Mouse (Mus musculus): ENCODE data around the gene Crybb3. TPM values are rescaled to one million over a fixed set of nuclear protein-coding genes. Genes with fewer than 3 reads are reported as not detected.

The Crybb3 gene
- total RNA-seq, 1 experiment from 2014 or later, result not detected

DNA sequence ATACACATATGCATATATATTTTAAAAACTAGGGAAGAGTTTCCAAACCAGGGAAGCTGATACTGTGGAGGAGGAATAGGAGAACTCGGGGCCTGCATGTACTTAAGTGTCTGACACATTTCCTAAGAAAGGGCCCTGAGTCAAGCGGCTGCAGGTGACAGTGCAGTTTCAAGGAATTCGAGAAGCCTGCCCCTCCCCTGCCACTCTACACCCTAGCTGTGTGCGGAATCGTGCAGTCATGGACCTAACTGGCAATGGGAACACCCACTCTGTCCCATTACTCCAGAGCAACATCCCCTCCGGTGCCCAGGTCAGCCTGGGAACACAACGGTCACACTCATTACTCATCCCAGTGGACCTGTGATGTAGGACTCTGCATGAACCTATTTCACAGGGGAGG lies 25.2 kb upstream of the Crybb3 start:
- ATAC-seq (replicated peaks; ENCODE audit: insufficient number of reproducible peaks, low FRiP score, low TSS enrichment, poor library complexity, severe bottlenecking), result no peak

DNA sequence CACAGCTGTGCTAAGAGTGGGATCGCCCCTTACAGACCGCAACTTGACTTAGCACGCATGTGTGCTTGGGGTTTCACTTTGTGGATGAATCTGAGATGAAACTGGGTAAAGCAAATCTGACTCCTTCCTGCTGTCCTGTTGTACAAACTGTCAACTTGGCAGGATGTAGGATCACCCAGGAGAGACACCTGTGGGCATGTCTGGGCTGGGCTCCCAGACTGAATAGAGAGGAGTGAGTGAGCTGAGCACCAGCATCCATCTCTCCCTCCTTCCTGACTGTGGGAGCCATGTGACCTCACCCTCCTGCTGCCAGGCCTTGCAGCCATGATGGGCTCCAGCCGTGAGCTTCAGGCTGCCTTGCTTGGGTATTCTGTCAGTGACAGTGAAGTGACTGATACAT lies 24.1 kb upstream of the Crybb3 start:
- no peak for ATAC-seq (replicated peaks; ENCODE audit: insufficient number of reproducible peaks, low FRiP score, low TSS enrichment, poor library complexity, severe bottlenecking)

DNA sequence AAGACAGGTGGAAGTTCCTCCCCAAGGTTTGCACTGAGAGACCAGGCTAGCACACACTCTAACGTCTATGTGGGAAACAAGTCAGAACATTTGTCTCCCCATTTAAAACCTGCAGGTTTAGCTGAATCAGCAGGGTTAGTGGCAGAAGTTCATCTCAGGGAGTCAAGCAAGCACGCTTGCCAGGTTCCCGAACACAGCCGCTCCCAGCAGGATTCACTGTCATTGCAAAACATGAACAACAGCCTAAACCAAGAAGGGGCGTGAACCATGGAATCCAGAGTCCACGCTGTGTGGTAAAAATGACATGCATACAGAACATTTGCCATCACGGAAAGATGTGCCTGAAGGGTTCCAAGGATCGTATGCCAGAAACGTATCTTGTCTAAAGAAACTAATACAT lies 23.7 kb upstream of the Crybb3 start:
- ATAC-seq (replicated peaks; ENCODE audit: insufficient number of reproducible peaks, low FRiP score, low TSS enrichment, poor library complexity, severe bottlenecking), result no peak

DNA sequence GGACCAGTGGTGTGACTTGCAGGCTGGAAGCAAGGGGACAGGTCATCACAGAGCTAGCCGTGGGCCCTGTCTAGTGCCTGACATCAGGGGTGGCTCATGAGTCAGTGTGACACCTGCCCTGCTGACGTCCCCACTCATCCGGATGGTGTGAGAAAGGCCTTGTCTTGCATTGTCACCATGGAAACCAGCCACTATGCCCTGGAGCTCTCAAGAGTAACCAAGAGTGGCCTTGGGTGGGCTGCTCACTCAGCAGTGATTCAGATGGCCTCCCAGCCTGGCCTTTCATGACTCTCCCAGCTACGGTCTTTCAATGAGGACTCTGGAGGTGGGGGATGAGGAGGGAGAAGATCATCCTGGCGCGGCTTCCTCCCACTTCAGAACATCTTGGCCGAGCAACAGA lies 21.1 kb upstream of the Crybb3 start:
- ATAC-seq (replicated peaks; ENCODE audit: insufficient number of reproducible peaks, low FRiP score, low TSS enrichment, poor library complexity, severe bottlenecking), result no peak

DNA sequence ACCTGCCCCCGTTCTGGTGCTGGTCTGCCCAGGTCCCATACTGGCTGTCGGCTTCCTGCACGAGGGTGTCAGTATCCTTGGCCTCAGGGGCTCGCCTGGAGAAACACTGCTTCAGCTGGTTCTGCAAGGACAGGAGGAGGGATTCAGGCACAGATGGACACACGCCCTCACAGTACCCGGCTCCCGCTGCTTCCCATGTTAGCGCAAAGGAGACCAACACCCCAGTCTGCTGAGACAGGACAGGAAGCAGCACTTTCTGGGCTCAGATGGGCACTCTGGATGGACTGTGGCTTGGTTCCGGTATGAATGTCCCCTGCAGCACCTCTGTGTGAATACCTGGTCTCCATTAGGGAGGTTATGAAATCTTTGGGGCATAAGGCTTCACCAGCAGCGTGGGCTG lies 20.1 kb upstream of the Crybb3 start:
- no peak for ATAC-seq (replicated peaks; ENCODE audit: insufficient number of reproducible peaks, low FRiP score, low TSS enrichment, poor library complexity, severe bottlenecking)

DNA sequence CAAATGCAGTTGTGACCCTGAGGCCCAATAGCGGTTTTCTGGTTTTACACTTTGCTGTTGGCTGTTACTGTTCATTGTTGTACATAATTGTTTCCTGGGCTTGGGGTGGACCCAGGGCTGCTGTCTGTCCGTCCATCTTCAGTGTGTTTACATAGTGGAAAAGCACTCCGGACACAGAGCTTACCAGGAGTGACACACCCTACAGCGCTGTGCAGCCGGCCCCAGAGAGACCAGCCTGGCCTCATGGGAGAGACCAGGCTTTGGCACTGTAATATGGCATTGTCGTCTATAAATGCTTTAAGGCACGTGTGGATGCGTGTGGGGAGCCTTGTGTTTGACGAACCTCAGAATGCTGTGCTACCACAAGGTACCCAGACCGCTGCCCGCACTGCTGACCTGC lies 19.0 kb upstream of the Crybb3 start:
- ATAC-seq (replicated peaks; ENCODE audit: insufficient number of reproducible peaks, low FRiP score, low TSS enrichment, poor library complexity, severe bottlenecking), result no peak

DNA sequence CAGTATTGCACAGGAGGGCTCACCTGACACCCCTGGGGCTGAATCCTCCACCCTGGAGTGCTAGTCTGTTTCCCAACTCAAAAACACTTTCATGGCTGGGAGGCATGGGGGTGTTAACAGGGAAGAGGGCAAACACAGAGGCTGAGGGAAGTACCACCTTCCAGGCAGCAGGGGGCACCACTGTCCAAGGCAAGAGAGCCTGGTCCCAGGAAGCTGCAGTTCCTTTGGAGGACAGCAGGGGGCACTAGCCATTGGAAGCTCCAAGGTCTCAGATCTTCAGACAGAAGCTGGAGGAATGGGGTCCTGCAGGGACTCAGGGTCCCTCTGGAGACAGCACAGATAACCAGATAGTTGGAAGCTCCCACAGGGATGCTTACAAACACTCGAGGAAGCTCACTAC lies 18.2 kb upstream of the Crybb3 start:
- peak; percentile 93 for ATAC-seq (replicated peaks; ENCODE audit: insufficient number of reproducible peaks, low FRiP score, low TSS enrichment, poor library complexity, severe bottlenecking)

DNA sequence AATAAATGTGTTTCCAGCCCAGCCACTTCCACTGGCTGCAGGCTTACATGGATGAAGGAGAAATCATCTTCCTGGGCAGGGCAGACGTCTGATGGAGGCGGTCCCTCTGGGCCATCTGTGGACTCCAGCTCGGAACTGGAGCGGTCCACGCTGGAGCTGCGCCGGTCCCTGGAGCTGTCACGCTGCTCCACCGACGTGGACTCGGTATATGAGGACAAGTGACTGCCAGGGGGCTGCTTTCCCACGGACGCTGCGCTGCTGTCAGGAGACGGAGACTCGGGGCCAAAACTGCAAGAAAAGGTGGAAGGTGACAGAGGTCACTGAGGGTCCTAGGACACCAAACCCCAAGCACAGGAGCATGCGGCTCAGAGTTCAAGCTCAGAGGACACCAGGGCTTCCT lies 16.2 kb upstream of the Crybb3 start:
- no peak for ATAC-seq (replicated peaks; ENCODE audit: insufficient number of reproducible peaks, low FRiP score, low TSS enrichment, poor library complexity, severe bottlenecking)

- ATAC-seq (replicated peaks; ENCODE audit: insufficient number of reproducible peaks, low FRiP score, low TSS enrichment, poor library complexity, severe bottlenecking), result no peak
Observed at GRCm38 (mm10) chr5:113095456-113095855, 14.1 kb upstream of the Crybb3 start.

DNA sequence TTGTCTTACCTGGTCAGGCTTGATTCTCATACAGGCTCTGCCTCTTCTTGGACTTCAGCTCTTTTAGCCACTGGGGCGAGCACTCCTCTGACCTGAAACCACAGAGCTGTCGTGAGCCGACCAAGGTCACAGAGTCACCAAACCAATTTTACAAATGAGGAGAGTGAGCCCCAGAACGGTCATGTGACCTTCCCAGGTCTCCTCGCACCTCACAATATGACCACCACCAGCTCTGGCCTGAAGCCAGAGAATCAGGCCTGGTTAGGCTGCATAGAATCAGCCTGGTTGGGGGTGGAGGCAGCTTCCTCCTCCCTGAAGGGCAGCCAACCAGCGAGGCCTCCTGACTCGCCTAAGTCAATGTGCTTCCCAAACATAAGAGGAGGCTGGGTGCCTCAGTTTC lies 11.0 kb upstream of the Crybb3 start:
- ATAC-seq (replicated peaks; ENCODE audit: insufficient number of reproducible peaks, low FRiP score, low TSS enrichment, poor library complexity, severe bottlenecking), result no peak

DNA sequence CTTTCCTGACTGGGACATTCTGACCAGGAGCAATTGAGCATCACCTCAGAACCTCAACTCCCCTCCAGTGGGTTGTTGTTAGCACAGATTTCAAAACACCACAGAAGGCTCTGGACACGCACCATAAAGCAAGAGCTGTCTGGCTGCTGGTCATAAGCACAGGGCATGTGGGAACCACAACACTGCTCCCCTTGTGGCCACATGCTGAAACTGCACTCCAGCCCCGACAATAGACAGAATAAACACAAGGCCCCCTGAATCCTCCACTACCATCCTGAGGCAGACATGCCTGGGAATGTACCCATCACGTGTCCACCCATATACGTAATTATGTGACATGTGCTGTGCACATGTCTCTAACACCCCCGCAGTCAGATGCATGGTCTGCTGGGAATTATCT lies 9.8 kb upstream of the Crybb3 start:
- peak; percentile 47; the same call in 1 of the 2 replicates for ATAC-seq (replicated peaks; ENCODE audit: insufficient number of reproducible peaks, low FRiP score, low TSS enrichment, poor library complexity, severe bottlenecking)

DNA sequence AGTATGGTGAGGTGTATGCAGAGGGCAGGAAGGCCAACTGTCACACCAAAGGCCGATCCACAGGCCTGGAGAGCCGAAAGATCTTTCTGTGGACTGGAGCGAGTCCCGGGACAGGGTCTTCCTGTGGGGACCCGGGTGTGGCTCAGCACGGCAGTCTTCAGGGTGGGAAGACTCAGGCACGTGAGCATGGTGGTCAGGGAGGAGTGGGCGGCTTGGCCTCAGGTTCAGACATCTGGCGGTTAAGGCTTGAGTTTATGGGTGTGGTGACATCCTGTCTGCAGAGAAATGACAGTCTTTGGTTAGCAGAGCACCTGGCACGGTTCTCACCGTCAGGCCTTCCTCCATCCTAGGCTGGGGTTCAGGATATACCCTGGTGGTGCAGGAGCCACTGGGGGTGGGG lies 9.4 kb upstream of the Crybb3 start:
- ATAC-seq (replicated peaks; ENCODE audit: insufficient number of reproducible peaks, low FRiP score, low TSS enrichment, poor library complexity, severe bottlenecking), result no peak

- ATAC-seq (replicated peaks; ENCODE audit: insufficient number of reproducible peaks, low FRiP score, low TSS enrichment, poor library complexity, severe bottlenecking), result no peak
Observed at GRCm38 (mm10) chr5:113090077-113090690, 8.8 kb upstream of the Crybb3 start.

GRCm38 (mm10) chr5:113087465-113087864 lies 6.1 kb upstream of the Crybb3 start:
- no peak for ATAC-seq (replicated peaks; ENCODE audit: insufficient number of reproducible peaks, low FRiP score, low TSS enrichment, poor library complexity, severe bottlenecking)

GRCm38 (mm10) chr5:113086990-113087389 lies 5.6 kb upstream of the Crybb3 start:
- ATAC-seq (replicated peaks; ENCODE audit: insufficient number of reproducible peaks, low FRiP score, low TSS enrichment, poor library complexity, severe bottlenecking), result no peak

- ATAC-seq (replicated peaks; ENCODE audit: insufficient number of reproducible peaks, low FRiP score, low TSS enrichment, poor library complexity, severe bottlenecking), result no peak
Observed at GRCm38 (mm10) chr5:113086439-113086838, 5.1 kb upstream of the Crybb3 start.

DNA sequence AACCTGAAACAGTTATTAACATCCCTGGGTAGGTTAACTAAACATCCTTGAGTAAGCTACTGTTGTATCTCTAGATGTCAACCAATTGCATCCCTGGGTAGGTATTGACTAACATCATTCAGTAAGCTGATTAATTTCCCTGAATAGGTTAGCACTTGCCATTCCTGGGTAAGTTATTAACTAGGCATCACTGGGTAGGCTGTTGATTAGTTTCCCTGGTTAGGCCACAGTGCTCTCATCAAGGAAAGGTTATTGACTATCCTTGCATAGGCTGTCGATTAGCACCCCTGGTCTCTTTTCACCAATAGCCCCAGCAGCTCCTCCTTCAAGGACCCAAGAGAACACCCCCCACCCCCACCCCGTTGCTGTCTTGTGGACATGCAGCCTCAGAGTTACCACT lies 4.5 kb upstream of the Crybb3 start:
- no peak for ATAC-seq (replicated peaks; ENCODE audit: insufficient number of reproducible peaks, low FRiP score, low TSS enrichment, poor library complexity, severe bottlenecking)

- no peak for ATAC-seq (replicated peaks; ENCODE audit: insufficient number of reproducible peaks, low FRiP score, low TSS enrichment, poor library complexity, severe bottlenecking)
Observed at GRCm38 (mm10) chr5:113084309-113084708, 2.9 kb upstream of the Crybb3 start.

- no peak for ATAC-seq (replicated peaks; ENCODE audit: insufficient number of reproducible peaks, low FRiP score, low TSS enrichment, poor library complexity, severe bottlenecking)
Observed at GRCm38 (mm10) chr5:113082356-113083168, 1.2 kb upstream of the Crybb3 start.

GRCm38 (mm10) chr5:113081020-113081419 lies 364 bp downstream of the Crybb3 start:
- ATAC-seq (replicated peaks; ENCODE audit: insufficient number of reproducible peaks, low FRiP score, low TSS enrichment, poor library complexity, severe bottlenecking), result no peak

Measured in monocyte, adult 5-6 weeks (primary cell).